Mouse (Mus musculus): ENCODE results near the gene Ralgapa2.

Gene Ralgapa2

GRCm38 (mm10) chr2:146259787-146260560 lies 252.2 kb downstream of the Ralgapa2 start:
- DNase-seq (ENCODE audit: low spot score in 2 of 2): no peak

- peak in 1 of 2 experiments; percentile 29 for DNase-seq (ENCODE audit: low spot score in 2 of 2)
These were observed 253.2 kb downstream of the Ralgapa2 start for GRCm38 (mm10) chr2:146258736-146259469.

- no peak for DNase-seq (ENCODE audit: low spot score in 2 of 2)
These were observed 254.5 kb downstream of the Ralgapa2 start for GRCm38 (mm10) chr2:146257609-146258008.

GRCm38 (mm10) chr2:146257037-146257436 lies 255.1 kb downstream of the Ralgapa2 start:
- no peak for DNase-seq (ENCODE audit: low spot score in 2 of 2)

GRCm38 (mm10) chr2:146256321-146256875 lies 255.7 kb downstream of the Ralgapa2 start:
- peak in 1 of 2 experiments; percentile 65 for DNase-seq (ENCODE audit: low spot score in 2 of 2)

GRCm38 (mm10) chr2:146255636-146256035 lies 256.5 kb downstream of the Ralgapa2 start:
- DNase-seq (ENCODE audit: low spot score in 2 of 2): no peak

- no peak for DNase-seq (ENCODE audit: low spot score in 2 of 2)
These were observed 257.8 kb downstream of the Ralgapa2 start for GRCm38 (mm10) chr2:146254387-146254786.

- peak in 1 of 2 experiments; percentile 61 for DNase-seq (ENCODE audit: low spot score in 2 of 2)
These were observed 261.8 kb downstream of the Ralgapa2 start for GRCm38 (mm10) chr2:146250236-146250904.

GRCm38 (mm10) chr2:146249033-146249432 lies 263.1 kb downstream of the Ralgapa2 start:
- no peak for DNase-seq (ENCODE audit: low spot score in 2 of 2)

GRCm38 (mm10) chr2:146247576-146247975 lies 264.6 kb downstream of the Ralgapa2 start:
- no peak for DNase-seq (ENCODE audit: low spot score in 2 of 2)

GRCm38 (mm10) chr2:146246409-146247075 lies 265.6 kb downstream of the Ralgapa2 start:
- no peak for DNase-seq (ENCODE audit: low spot score in 2 of 2)

GRCm38 (mm10) chr2:146245401-146245800 lies 266.7 kb downstream of the Ralgapa2 start:
- no peak for DNase-seq (ENCODE audit: low spot score in 2 of 2)

- no peak for DNase-seq (ENCODE audit: low spot score in 2 of 2)
These were observed 268.1 kb downstream of the Ralgapa2 start for GRCm38 (mm10) chr2:146244049-146244448.

GRCm38 (mm10) chr2:146239196-146239747 lies 272.9 kb downstream of the Ralgapa2 start:
- no peak for DNase-seq (ENCODE audit: low spot score in 2 of 2)

- no peak for DNase-seq (ENCODE audit: low spot score in 2 of 2)
These were observed 280.7 kb downstream of the Ralgapa2 start for GRCm38 (mm10) chr2:146231485-146231884.

- DNase-seq (ENCODE audit: low spot score in 2 of 2): no peak
These were observed 283.7 kb downstream of the Ralgapa2 start for GRCm38 (mm10) chr2:146228435-146228834.

- peak in 1 of 2 experiments; percentile 40 for DNase-seq (ENCODE audit: low spot score in 2 of 2)
These were observed 284.5 kb downstream of the Ralgapa2 start for GRCm38 (mm10) chr2:146227646-146228045.

- peak in 1 of 2 experiments; percentile 38 for DNase-seq (ENCODE audit: low spot score in 2 of 2)
These were observed 285.7 kb downstream of the Ralgapa2 start for GRCm38 (mm10) chr2:146226484-146226883.

GRCm38 (mm10) chr2:146225818-146226217 lies 286.3 kb downstream of the Ralgapa2 start:
- no peak for DNase-seq (ENCODE audit: low spot score in 2 of 2)

GRCm38 (mm10) chr2:146224141-146224540 lies 288.0 kb downstream of the Ralgapa2 start:
- no peak for DNase-seq (ENCODE audit: low spot score in 2 of 2)

Data from cerebellum, postnatal 4 days (tissue).